Mouse (Mus musculus) heart, postnatal 0 days (tissue): ENCODE results near the gene Cog5.

Experiments
- CTCF ChIP-seq: IDR thresholded peaks from 2 replicates; pipeline ENCODE4 v1.5.1; 2016; ENCODE audit warnings: antibody characterized with exemption, control low read depth, low read depth
- EP300 ChIP-seq: IDR thresholded peaks from 2 replicates; pipeline ENCODE4 v1.6.1; 2016; ENCODE audit warnings: antibody characterized with exemption, low read depth

DNA sequence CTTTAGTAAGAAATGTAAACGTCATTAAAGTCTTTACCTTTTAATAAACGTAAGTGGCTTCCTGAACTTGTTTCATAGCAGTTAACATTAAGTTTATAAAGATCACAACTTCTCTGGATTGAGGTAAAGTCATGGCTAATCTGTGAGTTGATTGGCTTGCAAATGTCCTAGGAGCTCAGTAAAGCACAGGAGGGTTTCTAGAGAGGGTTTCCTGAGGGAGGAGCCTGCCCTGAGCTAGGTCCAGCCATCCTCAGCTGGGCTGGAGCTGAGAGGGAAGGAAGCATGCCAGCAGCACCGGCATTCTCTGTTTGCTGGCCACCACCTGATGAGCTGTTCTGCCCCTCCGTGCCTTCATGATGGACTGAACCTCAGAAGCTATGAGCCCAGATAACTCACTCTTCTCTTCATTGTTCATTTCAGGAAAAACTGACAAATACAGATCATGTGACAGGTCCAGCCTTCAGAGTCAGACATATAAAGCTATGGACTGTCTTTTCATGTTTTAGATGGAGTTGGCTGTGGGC is 245.8 kb downstream of the Cog5 start:
- no peak for TF ChIP-seq CTCF
- no peak for TF ChIP-seq EP300
